Mouse (Mus musculus): Measurements from ENCODE around the gene Yjefn3. TPM values are rescaled to one million over a fixed set of nuclear protein-coding genes. Genes with fewer than 3 reads are reported as not detected.
"Not testable (repeated sequence)": the region's sequence is repeated elsewhere in the genome, so short reads cannot be mapped to it uniquely, and the experiment has no call there.

Gene Yjefn3
- 10 to 100 TPM; 29.0 to 37.5 TPM for total RNA-seq (2021)

- peak in 1 of 2 experiments; percentile 30 for DNase-seq (ENCODE audit: extremely low spot score in 1 of 2, low spot score in 1 of 2)
Observed at GRCm38 (mm10) chr8:69902163-69903062, at the start of gene Yjefn3, which contains the start of the genes Tssk6 and Ndufa13. Yjefn3 (minus strand) TSS chr8:69902712. Tssk6 (plus strand) TSS chr8:69902184. Ndufa13 (minus strand) TSS chr8:69902558.

- DNase-seq (ENCODE audit: extremely low spot score in 1 of 2, low spot score in 1 of 2), result no peak
Observed at GRCm38 (mm10) chr8:69950300-69950699, 47.8 kb upstream of the Yjefn3 start.

GRCm38 (mm10) chr8:69942495-69942894 is 40.0 kb upstream of the Yjefn3 start:
- DNase-seq (ENCODE audit: extremely low spot score in 1 of 2, low spot score in 1 of 2), result not testable (repeated sequence)

- DNase-seq (ENCODE audit: extremely low spot score in 1 of 2, low spot score in 1 of 2), result no peak
Observed at GRCm38 (mm10) chr8:69940386-69940785, 37.9 kb upstream of the Yjefn3 start.

GRCm38 (mm10) chr8:69939633-69940032 is 37.1 kb upstream of the Yjefn3 start:
- DNase-seq (ENCODE audit: extremely low spot score in 1 of 2, low spot score in 1 of 2), result no peak

- DNase-seq (ENCODE audit: extremely low spot score in 1 of 2, low spot score in 1 of 2), result no peak
Observed at GRCm38 (mm10) chr8:69938245-69938982, 35.9 kb upstream of the Yjefn3 start.

- DNase-seq (ENCODE audit: extremely low spot score in 1 of 2, low spot score in 1 of 2), result no peak
Observed at GRCm38 (mm10) chr8:69937466-69937865, 35.0 kb upstream of the Yjefn3 start.

- DNase-seq (ENCODE audit: extremely low spot score in 1 of 2, low spot score in 1 of 2), result no peak
Observed at GRCm38 (mm10) chr8:69936050-69936794, 33.7 kb upstream of the Yjefn3 start.

GRCm38 (mm10) chr8:69935431-69935830 is 32.9 kb upstream of the Yjefn3 start:
- DNase-seq (ENCODE audit: extremely low spot score in 1 of 2, low spot score in 1 of 2), result no peak

GRCm38 (mm10) chr8:69934582-69934981 is 32.1 kb upstream of the Yjefn3 start:
- no peak for DNase-seq (ENCODE audit: extremely low spot score in 1 of 2, low spot score in 1 of 2)

GRCm38 (mm10) chr8:69933811-69934210 is 31.3 kb upstream of the Yjefn3 start:
- no peak for DNase-seq (ENCODE audit: extremely low spot score in 1 of 2, low spot score in 1 of 2)

GRCm38 (mm10) chr8:69926901-69927300 is 24.4 kb upstream of the Yjefn3 start:
- DNase-seq (ENCODE audit: extremely low spot score in 1 of 2, low spot score in 1 of 2), result no peak

- no peak for DNase-seq (ENCODE audit: extremely low spot score in 1 of 2, low spot score in 1 of 2)
Observed at GRCm38 (mm10) chr8:69923986-69924385, 21.5 kb upstream of the Yjefn3 start.

- no peak for DNase-seq (ENCODE audit: extremely low spot score in 1 of 2, low spot score in 1 of 2)
Observed at GRCm38 (mm10) chr8:69921141-69921540, 18.6 kb upstream of the Yjefn3 start.

GRCm38 (mm10) chr8:69919876-69920662 is 17.6 kb upstream of the Yjefn3 start:
- no peak for DNase-seq (ENCODE audit: extremely low spot score in 1 of 2, low spot score in 1 of 2)

GRCm38 (mm10) chr8:69919010-69919409 is 16.5 kb upstream of the Yjefn3 start:
- DNase-seq (ENCODE audit: extremely low spot score in 1 of 2, low spot score in 1 of 2), result peak; percentile 61 to 77

GRCm38 (mm10) chr8:69918506-69918905 is 16.0 kb upstream of the Yjefn3 start:
- DNase-seq (ENCODE audit: extremely low spot score in 1 of 2, low spot score in 1 of 2), result no peak

- no peak for DNase-seq (ENCODE audit: extremely low spot score in 1 of 2, low spot score in 1 of 2)
Observed at GRCm38 (mm10) chr8:69915748-69916147, 13.2 kb upstream of the Yjefn3 start.

- DNase-seq (ENCODE audit: extremely low spot score in 1 of 2, low spot score in 1 of 2), result no peak
Observed at GRCm38 (mm10) chr8:69914526-69914925, 12.0 kb upstream of the Yjefn3 start.

Data from layer of hippocampus, postnatal 25 days (tissue).